Mouse (Mus musculus) limb, embryonic 14.5 days (tissue): ENCODE results near the gene Gls2. TPM values are rescaled to one million over a fixed set of nuclear protein-coding genes. Genes with fewer than 3 reads are reported as not detected.
A peak's percentile ranks its signal among the peaks of the same experiment; 100 is the strongest.

Experiments used
- ATAC-seq: fragments of 200-750 bp; cut with Nextera tagmentation; 2 replicates; pipeline ENCODE4 v1.8.0; 2017; ENCODE audit warnings: low read depth, moderate number of reproducible peaks, moderate TSS enrichment; ENCODE audit not compliant: low FRiP score
- DNase-seq: peaks from one replicate; pipeline ENCODE4 v3.0.0-alpha.2; 2015; ENCODE audit warnings: low spot score
- H3K27ac ChIP-seq: fragments of 300-500 bp; sonication (generic); replicated peaks from 2 replicates; pipeline ENCODE4 v1.5.1; 2014; ENCODE audit warnings: low read depth, mild to moderate bottlenecking, low read length, moderate library complexity, mixed read lengths
- H3K27me3 ChIP-seq: fragments of 300-500 bp; sonication (generic); 2 replicates; pipeline ENCODE4 v1.6.1; 2014; ENCODE audit warnings: low read length, mixed read lengths; ENCODE audit not compliant: control insufficient read depth, insufficient read depth
- H3K36me3 ChIP-seq: fragments of 300-500 bp; sonication (generic); 2 replicates; pipeline ENCODE4 v1.6.1; 2014; ENCODE audit warnings: mild to moderate bottlenecking, low read length, moderate library complexity, mixed read lengths; ENCODE audit not compliant: control insufficient read depth, insufficient read depth
- H3K4me1 ChIP-seq: fragments of 300-500 bp; sonication (generic); 2 replicates; pipeline ENCODE4 v1.6.1; 2014; ENCODE audit warnings: antibody characterized with exemption, low read length, mixed read lengths; ENCODE audit not compliant: control insufficient read depth, insufficient read depth
- H3K4me2 ChIP-seq: fragments of 300-500 bp; sonication (generic); replicated peaks from 2 replicates; pipeline ENCODE4 v1.6.1; 2014; ENCODE audit warnings: low read depth, mild to moderate bottlenecking, low read length, moderate library complexity; ENCODE audit not compliant: severe bottlenecking
- H3K4me3 ChIP-seq: fragments of 300-500 bp; sonication (generic); replicated peaks from 2 replicates; pipeline ENCODE4 v1.5.1; 2014; ENCODE audit warnings: low read length
- H3K9ac ChIP-seq: fragments of 300-500 bp; sonication (generic); 2 replicates; pipeline ENCODE4 v1.6.1; 2014; ENCODE audit warnings: mild to moderate bottlenecking, low read depth, low read length, moderate library complexity; ENCODE audit not compliant: severe bottlenecking
- H3K9me3 ChIP-seq: fragments of 300-500 bp; sonication (generic); 2 replicates; pipeline ENCODE4 v1.6.1; 2016; ENCODE audit warnings: low read length; ENCODE audit not compliant: control insufficient read depth
- POLR2A ChIP-seq: fragments of 200-500 bp; IDR thresholded peaks from 2 replicates; pipeline ENCODE4 v1.8.0; 2012; ENCODE audit warnings: inconsistent platforms, mild to moderate bottlenecking, moderate library complexity, borderline replicate concordance; ENCODE audit not compliant: insufficient read depth, insufficient read length; ENCODE audit errors: extremely low read depth
- WGBS: fragments of 180-500 bp; shearing (Covaris S2); extraction: QIAGEN DNeasy Blood & Tissue Kit; methylation state at CpG from one replicate; pipeline ENCODE4 v1.1.7; 2014; 5-methylcytosine and 5-hydroxymethylcytosine counted together
- polyA plus RNA-seq, 2 experiments: library from polyadenylated mRNA; depleted of rRNA in 1 of 2; stranded (reverse) in 1 of 2; unstranded in 1 of 2; fragments of >200 nt; fragmentation: Nextera tagmentation in 1 of 2; extraction: Ambion mirVana in 1 of 2; gene quantifications; 2 replicates each; pipeline versions ENCODE4 v1.2.1 to v1.2.3; 2012 to 2014

The Gls2 gene
- polyA plus RNA-seq, 2 experiments = 2.5 to 5.8 TPM

DNA sequence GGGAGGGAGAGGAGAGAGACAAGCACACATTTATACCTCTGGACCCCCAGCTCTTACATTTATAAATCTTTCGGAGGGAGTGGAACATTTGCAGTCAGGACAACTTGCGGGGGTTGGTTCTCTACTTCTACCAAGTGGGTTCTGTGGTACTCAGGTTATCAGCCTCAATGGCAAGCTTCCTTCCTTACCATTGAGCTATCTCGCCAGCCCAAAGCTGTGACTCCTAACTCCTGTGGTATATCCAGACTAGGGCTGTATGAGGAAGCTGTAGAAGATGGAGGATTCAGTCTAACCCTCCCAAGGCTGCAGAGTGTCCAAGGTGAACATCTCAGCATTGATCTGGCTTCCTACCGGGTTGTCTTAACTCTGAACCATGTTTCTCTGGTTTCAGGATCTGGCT is 44.9 kb downstream of the Gls2 start:
- no peak for ATAC-seq
- no peak for TF ChIP-seq POLR2A
- Histone ChIP-seq H3K9ac (no peak overlapping the region), H3K27ac (no peak overlapping the region), H3K36me3 (peaks cover 44% of the 10 kb centered on the region), H3K4me3 (no peak overlapping the region), H3K4me1 (no peaks in the 10 kb centered on the region; the same call in 1 of the 2 replicates), H3K9me3 (no peaks in the 10 kb centered on the region), H3K4me2 (no peak overlapping the region), H3K27me3 (no peaks in the 10 kb centered on the region)
- 91% methylated on average over 4 of the region's 4 CpGs for WGBS
- no peak for DNase-seq

DNA sequence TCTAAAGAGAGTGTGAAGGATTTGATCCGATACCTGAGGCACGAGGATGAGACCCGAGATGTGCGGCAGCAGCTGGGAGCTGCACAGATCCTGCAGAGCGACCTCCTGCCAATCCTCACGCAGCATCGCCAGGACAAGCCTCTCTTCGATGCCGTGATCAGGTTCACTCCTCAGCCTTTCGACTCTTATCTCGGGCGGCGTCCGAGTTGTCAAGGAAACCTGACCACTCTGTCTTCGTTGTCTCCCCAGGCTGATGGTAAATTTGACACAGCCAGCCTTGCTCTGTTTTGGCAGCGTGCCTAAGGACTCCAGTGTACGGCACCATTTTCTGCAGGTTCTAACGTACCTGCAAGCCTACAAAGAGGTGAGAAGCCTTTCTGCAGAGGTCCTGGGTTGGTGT is 45.9 kb downstream of the Gls2 start:
- no peak overlapping the region for H3K27ac ChIP-seq
- no peaks in the 10 kb centered on the region; the same call in 1 of the 2 replicates for H3K4me1 ChIP-seq
- no peak for ATAC-seq
- H3K9me3 ChIP-seq = no peaks in the 10 kb centered on the region
- peaks cover 54% of the 10 kb centered on the region for H3K36me3 ChIP-seq
- no peak for TF ChIP-seq POLR2A
- H3K4me3 ChIP-seq = no peak overlapping the region
- 93% methylated on average over 18 of the region's 18 CpGs for WGBS
- DNase-seq = no peak
- no peaks in the 10 kb centered on the region for H3K27me3 ChIP-seq
- no peak overlapping the region for H3K4me2 ChIP-seq
- H3K9ac ChIP-seq = no peak overlapping the region

DNA sequence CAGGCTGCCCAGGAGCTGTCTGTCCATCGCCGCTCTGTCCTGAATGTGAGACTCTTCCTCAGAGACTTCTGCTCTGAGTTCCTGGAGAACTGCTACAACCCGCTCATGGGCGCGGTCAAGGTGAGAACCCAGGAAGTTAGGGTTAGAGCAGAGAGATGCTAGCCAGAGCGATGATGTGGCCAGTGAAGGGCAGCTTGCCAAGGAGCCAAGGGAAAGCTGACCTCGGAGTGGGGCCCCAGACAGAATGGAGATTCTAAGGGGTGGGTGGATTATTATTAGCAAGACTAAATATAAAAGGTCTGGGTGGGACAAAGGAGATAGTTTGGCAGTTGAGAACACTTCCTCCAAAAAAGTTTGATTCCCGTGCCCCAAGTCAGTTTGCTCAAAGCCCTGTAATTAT is 49.0 kb downstream of the Gls2 start:
- H3K27ac ChIP-seq = no peak overlapping the region
- DNase-seq (no peak), ATAC-seq (no peak)
- no peak overlapping the region for H3K9ac ChIP-seq
- WGBS = 97% methylated on average over 8 of the region's 8 CpGs
- H3K4me1 ChIP-seq = no peaks in the 10 kb centered on the region; the same call in 1 of the 2 replicates
- H3K27me3 ChIP-seq = no peaks in the 10 kb centered on the region
- no peaks in the 10 kb centered on the region for H3K9me3 ChIP-seq
- peaks cover 85% of the 10 kb centered on the region for H3K36me3 ChIP-seq
- no peak overlapping the region for H3K4me3 ChIP-seq
- H3K4me2 ChIP-seq = no peak overlapping the region
- no peak for TF ChIP-seq POLR2A

DNA sequence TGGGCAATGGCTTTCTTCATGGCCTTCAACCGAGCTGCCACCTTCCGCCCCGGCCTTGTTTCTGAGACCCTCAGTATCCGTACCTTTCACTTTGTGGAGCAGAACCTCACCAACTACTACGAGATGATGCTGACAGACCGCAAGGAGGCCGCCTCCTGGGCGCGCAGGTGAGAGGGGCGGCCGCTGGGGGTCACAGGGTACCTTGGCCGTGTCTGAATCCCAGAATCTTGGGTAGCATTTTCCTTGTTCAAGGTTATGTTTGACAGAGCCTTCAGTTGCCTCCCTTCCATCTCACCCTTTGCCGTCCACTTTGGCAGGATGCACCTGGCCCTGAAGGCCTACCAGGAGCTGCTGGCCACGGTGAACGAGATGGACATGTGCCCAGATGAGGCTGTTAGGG is 49.9 kb downstream of the Gls2 start:
- Histone ChIP-seq H3K9me3 (no peaks in the 10 kb centered on the region), H3K4me1 (no peaks in the 10 kb centered on the region), H3K4me2 (no peak overlapping the region), H3K27ac (no peak overlapping the region), H3K4me3 (no peak overlapping the region), H3K9ac (no peak overlapping the region), H3K27me3 (no peaks in the 10 kb centered on the region), H3K36me3 (peaks cover 93% of the 10 kb centered on the region)
- ATAC-seq (no peak), DNase-seq (no peak)
- 93% methylated on average over 15 of the region's 15 CpGs for WGBS
- no peak for TF ChIP-seq POLR2A

DNA sequence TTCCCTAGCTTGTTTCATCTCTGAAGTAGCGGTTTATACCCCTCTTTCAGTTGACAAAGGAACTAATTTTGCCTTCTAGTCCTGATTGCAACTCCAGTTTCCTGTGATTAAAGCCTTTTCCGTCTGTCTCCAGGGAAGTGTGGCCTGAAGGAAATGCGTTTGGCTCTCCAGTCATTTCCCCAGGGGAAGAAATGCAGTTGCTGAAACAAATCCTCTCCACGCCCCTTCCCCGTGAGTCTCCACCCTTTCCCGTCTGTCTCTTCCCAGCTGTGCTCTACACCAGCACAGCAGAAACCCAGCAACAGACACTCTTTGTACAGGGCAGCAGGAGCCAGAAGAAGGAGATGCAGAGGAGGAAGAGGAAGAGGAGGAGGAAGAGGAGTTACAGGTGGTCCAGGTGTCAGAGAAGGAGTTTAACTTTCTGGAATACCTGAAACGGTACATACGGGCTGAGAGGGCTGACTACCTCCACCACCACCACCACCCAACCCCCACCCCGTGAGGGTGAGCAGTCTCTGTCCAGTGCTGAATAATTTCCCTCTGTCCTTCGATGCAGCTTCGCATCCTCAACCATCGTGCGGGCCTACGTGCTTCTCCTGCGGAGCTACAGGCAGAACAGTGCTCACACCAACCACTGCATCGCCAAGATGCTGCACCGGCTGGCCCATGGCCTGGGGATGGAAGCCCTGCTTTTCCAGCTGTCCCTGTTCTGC is 52.9 kb downstream of the Gls2 start:
- no peak for TF ChIP-seq POLR2A
- Histone ChIP-seq H3K4me2 (no peak overlapping the region), H3K4me3 (no peak overlapping the region), H3K9me3 (no peaks in the 10 kb centered on the region), H3K4me1 (no peaks in the 10 kb centered on the region), H3K27me3 (no peaks in the 10 kb centered on the region), H3K36me3 (peaks cover 96% of the 10 kb centered on the region), H3K9ac (no peak overlapping the region), H3K27ac (no peak overlapping the region)
- ATAC-seq = no peak
- 81% methylated on average over 17 of the region's 17 CpGs for WGBS
- peak; percentile 57 for DNase-seq
